Mouse (Mus musculus) testis, postnatal 10 days (tissue): Measurements from ENCODE around the gene Olfr91.

Experiments used
- DNase-seq: peaks from one replicate; pipeline ENCODE4 v3.0.0; 2021; ENCODE audit warnings: low spot score

Gene Olfr91

DNA sequence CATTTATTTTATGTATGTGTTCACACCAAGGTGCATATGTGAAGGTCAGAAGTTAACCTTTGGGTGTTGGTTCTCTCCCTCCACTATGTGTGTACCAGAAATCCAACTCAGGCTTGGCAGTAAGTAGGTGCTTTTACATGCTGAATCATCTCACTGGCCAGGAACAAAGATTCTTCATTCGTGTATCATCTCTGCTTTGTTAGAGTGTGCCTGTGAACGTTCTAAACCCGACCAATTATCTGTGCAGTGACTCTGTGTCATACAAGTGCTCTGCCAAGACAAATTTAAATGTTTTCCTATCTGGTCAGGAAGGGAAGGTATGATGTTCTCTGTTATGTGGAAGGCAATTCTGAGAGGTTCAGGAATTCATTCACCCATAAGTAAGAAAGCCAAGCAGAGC lies 36.6 kb downstream of the Olfr91 start:
- no peak for DNase-seq

DNA sequence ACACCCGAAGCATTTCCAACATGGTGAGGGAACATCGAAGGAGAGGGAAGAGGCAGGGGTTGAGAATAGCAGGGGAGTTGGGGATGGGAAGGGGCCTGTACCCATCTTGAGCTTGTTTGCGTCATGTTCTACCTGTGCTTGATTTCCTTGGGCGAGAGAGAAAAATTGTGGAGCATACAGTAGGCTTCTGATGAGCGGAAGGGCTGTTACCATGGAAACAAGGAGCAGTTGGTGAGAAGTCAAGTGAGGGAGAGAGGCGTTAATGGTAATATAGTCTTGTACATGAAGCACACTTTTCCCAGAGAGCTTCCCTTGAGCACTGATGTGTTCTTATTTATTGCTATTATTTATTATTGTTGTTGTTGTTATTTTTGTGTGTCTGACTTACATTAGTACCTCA lies 41.1 kb downstream of the Olfr91 start:
- DNase-seq, result no peak

DNA sequence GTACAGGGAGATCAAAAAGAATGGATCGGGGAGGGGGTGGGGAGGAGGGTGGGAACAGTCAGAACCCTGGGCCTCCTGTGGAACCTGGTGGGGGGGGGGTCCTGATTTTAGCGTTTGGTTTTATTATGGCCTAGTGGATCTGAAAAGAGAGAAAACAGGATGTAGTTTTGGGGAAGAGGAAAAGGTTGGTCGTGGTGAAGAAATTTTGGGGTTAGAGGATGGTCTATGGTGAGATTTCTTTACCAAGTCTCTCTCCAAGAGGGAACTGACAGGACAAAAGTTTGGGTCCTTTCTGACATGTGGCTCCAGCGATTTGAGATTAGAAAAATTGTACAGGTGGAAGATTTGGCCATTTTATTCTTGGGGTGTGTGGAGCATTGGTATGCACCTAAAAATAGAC lies 46.3 kb downstream of the Olfr91 start:
- DNase-seq, result no peak

DNA sequence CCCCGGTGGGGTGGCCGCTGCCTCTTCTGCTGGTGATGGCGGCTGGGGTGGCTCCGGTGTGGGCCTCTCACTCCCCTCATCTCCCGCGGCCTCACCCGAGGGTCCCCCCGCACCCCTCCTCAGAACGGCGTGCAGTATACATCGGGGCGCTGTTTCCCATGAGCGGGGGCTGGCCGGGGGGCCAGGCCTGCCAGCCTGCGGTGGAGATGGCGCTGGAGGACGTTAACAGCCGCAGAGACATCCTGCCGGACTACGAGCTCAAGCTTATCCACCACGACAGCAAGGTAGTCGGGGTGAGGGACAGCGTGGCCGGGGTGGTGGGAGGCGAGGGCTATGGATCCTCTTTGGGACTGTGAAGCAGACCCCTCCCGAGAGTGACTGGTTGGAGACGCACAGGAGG lies 47.2 kb downstream of the Olfr91 start:
- DNase-seq, result peak; percentile 51

DNA sequence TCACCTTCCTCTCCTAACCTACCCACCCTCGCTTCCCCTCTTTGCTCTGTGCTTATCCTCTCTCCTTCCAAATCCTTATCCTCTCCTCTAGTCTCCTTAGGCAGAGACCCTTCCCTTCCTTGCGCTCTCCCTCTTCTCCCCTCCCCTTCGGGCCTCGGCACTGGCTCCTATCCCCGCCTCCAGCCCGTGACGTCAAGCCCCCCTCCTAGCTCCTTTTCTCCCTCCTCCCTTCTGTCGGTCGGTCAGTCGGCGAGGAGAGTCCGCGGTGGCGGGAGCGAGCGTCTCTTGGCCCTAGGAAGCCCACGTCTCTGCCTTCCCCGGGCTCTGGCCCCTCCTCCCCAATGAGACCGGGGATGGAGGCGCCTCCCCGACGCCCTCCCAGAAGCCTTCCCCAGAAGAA lies 47.7 kb downstream of the Olfr91 start:
- DNase-seq, result peak; percentile 84

DNA sequence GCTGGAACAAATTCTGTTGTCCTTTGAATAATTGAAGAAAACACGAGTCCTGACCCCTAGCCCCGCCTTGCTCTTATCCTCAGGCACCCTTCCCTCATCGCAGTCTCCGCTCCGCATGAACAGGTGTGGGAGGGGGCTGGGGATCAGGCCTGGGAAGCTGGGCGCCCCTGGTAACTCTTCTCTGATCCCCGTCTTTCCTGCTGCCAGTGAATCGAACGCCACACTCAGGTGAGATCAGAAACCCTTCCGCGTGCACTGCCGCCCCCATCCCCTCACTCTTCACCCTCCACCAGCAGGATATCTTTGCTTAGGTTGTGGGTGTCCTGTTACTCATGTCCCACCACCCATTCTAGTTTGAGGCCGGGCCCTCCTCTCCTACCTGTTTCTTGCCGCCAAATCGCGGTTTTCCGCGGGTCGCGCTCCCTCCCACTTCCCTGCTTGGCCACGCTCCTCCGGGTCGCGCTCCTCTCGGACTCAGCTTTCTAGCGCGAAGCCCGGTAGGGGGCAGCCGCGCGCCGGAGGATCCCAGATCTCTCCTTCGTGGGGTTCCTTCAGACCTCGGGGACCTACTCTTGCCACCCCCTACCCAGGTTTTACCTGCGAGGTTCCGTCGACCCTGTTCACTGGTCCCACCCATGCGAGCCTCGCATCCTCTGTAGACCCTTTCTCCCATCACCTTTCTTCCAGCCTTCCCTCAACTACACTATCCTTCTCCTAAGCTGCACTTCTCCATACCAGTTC lies 48.3 kb downstream of the Olfr91 start:
- peak; percentile 91 for DNase-seq

DNA sequence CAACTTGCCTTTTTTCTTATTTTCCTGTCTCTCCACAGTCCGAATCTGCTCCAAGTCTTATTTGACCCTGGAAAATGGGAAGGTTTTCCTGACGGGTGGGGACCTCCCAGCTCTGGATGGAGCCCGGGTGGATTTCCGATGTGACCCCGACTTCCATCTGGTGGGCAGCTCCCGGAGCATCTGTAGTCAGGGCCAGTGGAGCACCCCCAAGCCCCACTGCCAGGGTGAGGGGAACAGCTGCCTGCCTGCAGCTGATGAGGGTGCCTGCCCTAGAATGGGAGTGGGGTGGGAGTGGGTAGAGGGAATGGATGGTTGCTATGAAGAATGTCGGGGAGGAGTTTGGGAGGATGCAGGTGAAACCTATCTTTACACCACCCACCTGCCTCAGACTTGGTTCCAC lies 49.7 kb downstream of the Olfr91 start:
- DNase-seq, result no peak

DNA sequence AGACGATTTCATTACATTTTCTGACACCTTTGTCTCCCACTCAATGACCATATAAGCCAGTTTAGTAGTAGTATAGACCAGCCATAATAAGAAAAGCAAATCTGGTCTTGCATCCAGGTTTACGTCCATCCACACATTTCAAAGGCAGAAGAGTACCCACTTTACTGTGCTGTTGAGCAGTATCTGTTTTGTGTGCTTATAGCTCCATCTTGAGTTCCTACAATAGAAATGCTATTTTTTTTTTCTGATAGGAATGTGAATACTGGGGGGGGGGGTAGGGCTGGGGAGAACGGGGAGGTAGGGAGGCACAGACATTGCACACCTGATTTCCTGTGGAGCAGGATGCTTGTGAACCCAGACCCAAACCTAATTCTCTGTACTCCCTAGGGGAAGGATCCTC lies 50.1 kb downstream of the Olfr91 start:
- DNase-seq, result no peak

DNA sequence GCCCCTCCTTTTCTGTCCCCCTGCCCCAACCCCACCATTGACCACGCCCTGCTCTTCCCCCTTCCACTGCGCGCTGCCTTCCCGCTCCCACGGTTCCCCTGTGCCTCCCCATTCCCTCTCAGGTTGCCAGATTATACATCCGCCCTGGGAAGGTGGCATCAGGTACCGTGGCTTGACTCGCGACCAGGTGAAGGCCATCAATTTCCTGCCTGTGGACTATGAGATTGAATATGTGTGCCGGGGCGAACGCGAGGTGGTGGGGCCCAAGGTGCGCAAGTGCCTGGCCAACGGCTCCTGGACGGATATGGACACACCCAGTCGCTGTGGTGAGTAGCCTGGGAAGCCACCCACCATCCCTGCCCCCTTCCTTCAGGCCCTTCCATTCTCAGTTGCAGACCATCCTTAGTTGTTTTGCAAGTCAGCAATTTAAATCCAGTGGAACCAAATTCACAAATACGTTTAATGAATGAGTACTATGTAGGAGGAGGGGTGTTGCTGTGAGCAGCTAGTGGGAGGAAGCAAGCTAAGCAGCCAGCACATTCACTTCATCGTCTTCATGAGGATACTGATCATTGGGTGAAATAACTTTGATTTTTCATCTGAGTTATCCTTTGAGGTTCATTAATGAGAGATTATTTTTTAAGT lies 50.6 kb downstream of the Olfr91 start:
- DNase-seq, result no peak

DNA sequence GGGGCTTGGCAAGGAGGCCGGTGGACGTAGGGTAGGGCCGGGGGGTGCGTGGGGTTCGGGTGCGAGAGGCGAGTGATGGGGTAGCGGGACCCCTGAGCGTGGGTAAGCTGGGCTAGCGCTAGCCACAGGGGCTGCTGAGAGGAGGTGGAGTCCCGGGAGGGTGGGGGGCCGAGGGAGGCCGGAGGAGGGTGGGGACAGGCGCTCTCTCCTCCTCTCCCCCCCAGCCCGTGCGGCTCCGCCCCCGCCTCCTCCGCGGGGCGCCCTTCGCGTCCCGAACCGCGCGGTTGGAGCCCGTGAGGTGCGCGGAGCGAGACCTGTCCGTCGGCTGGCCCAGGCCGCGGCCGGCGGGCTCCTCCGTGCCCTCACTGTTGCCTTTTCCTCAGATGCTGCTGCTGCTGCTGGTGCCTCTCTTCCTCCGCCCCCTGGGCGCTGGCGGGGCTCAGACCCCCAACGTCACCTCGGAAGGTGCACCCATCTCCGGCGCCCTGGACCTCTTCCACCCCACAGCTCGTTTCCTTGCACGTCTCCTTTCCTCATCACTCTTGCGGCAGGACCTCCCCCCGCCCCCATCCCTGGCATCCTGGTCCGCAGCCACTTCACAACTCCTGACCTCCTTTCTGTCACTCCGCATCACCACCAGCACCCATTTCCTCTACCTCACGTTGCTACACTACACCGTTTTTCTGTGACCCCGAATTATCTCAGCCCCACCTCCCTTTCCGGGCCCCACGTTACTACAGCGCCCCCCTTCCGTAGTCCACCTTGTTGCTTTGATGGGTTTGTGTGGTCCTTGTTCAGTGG lies 51.6 kb downstream of the Olfr91 start:
- peak; percentile 75 for DNase-seq

DNA sequence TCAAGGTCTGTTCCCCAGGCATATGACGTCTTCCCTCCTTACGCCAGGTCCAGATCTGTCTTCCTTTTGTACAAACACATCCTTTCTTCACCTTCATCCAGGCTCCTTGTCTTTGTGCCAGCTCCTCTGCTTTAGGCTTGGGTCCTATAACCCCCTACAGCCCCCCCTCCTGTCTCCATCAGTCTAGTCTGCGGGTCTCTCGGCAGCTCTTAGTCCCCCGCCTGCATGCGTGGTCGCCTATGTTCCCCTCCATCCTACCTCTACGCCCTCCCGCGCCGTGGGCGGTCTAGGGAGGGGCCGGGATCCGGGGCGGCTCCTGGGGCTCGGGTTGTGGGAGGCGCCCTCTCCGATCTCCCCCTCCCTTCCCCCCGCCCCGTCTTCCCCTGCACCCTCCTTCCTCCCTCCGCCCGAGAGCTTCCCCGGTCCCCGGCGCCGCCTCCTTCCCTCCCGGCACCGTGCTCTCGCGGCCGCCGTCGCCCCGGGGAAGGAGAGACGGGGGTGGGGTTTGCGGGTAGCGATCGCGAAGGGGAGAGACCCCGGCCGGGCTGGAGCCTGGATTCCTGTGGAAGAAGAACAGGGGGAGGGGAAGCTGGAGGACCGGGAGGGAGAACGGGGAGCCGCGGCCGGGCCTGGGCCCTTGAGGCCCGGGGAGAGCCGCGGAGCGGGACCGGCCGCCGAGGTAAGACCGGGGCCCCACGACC lies 52.3 kb downstream of the Olfr91 start, which contains the start of gene Gabbr1:
TSS of gene Gabbr1 (plus strand) at position 356 of the 701 bp plus-strand sequence.
- DNase-seq, result peak; percentile 84

DNA sequence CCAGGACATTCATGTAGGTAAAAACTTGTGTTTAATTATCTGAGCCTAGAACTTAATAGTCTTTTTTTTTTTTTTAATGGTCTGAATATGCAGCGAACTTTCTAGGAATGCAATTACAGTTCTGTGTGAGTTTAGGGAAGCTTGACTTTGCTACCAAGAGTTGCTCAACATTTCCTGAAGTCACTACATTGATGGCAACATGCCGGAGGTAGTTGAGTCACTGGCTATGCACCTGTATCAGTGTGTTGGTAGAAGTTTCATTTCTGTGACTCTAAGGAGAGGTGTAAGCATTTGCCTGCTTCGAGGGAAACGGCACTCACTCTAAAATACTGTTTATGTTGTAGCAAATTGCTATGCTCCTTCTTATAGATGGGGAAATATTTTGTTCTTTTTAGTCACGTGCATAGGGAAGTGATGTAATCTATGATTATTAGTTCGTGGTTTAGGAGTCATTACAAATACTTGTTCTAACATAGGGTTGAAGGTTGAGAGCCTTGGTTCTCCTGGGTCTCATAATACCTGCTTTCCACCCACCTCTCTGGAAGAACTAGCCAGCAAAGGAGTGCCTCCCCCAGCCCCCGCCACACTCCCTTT lies 53.3 kb downstream of the Olfr91 start:
- DNase-seq, result no peak
